Mouse (Mus musculus): ENCODE measurements around the gene Gstp3.

GRCm38 (mm10) chr19:4084984-4085383, 25.6 kb upstream of the Gstp3 start:
- TF ChIP-seq POLR2A (IDR thresholded peaks at IDR 0.05; ENCODE audit: borderline replicate concordance, control insufficient read depth, low read depth, low read length), result no peak
- peak; percentile 20; the same call in 1 of the 2 replicates for TF ChIP-seq CTCF (IDR thresholded peaks at IDR 0.05; ENCODE audit: control insufficient read depth, insufficient read depth, low read length)
